Mouse (Mus musculus): ENCODE measurements around the gene Egf. TPM values are rescaled to one million over a fixed set of nuclear protein-coding genes. Genes with fewer than 3 reads are reported as not detected.

The Egf gene
- total RNA-seq, 1 experiment = 2.2 TPM

- no peak for DNase-seq (ENCODE audit: low read depth, low spot score)
- no peaks in the 10 kb centered on the region; a peak in 1 of 4 replicates for H3K4me1 ChIP-seq (ENCODE audit: control insufficient read depth in 2 of 2, insufficient read depth in 2 of 2, low read length in 2 of 2, poor library complexity in 1 of 2)
- H3K4me3 ChIP-seq (ENCODE audit: insufficient read depth in 1 of 2, low read depth in 1 of 2, low read length in 2 of 2, poor library complexity in 1 of 2, severe bottlenecking in 1 of 2) = no peak overlapping the region
- no peak overlapping the region for H3K27ac ChIP-seq (ENCODE audit: insufficient read depth, low read depth, low read length, poor library complexity, severe bottlenecking)
- H3K9ac ChIP-seq (ENCODE audit: insufficient read depth, low read depth, low read length, poor library complexity, severe bottlenecking) = no peak overlapping the region
- no peaks in the 10 kb centered on the region for H3K36me3 ChIP-seq (ENCODE audit: control insufficient read depth, insufficient read depth, low read length, poor library complexity, severe bottlenecking)
- in situ Hi-C loops (cut with MboI; ENCODE audit: low sequenced_read_pairs in 2 of 2, unreplicated experiment in 2 of 2) = no loop called here
- peaks cover 3% of the 10 kb centered on the region for H3K9me3 ChIP-seq (ENCODE audit: control insufficient read depth, insufficient read depth, low read depth, low read length)
- TF ChIP-seq ZC3H11A (IDR thresholded peaks at IDR 0.05; ENCODE audit: borderline replicate concordance, low read depth, low read length) (no peak), MAFK (IDR thresholded peaks at IDR 0.05; ENCODE audit: insufficient read depth, low read depth, low read length) (no peak), HCFC1 (IDR thresholded peaks at IDR 0.05; ENCODE audit: borderline replicate concordance, insufficient read depth, low read length) (no peak), ZNF384 (IDR thresholded peaks at IDR 0.05; ENCODE audit: low read depth, low read length) (no peak), CHD2 (IDR thresholded peaks at IDR 0.05; ENCODE audit: low read depth, low read length) (no peak)
Measured at GRCm38 (mm10) chr3:129658776-129659175, 96.3 kb downstream of the Egf start.

- DNase-seq (ENCODE audit: low read depth, low spot score) = no peak
- TF ChIP-seq ZC3H11A (IDR thresholded peaks at IDR 0.05; ENCODE audit: borderline replicate concordance, low read depth, low read length) (no peak), HCFC1 (IDR thresholded peaks at IDR 0.05; ENCODE audit: borderline replicate concordance, insufficient read depth, low read length) (no peak)
- in situ Hi-C loops (cut with MboI; ENCODE audit: low sequenced_read_pairs in 2 of 2, unreplicated experiment in 2 of 2) = no loop called here
- Histone ChIP-seq H3K36me3 (ENCODE audit: control insufficient read depth, insufficient read depth, low read length, poor library complexity, severe bottlenecking) (no peaks in the 10 kb centered on the region), H3K9me3 (ENCODE audit: control insufficient read depth, insufficient read depth, low read depth, low read length) (peaks cover 3% of the 10 kb centered on the region; the same call in 1 of the 2 replicates), H3K4me3 (ENCODE audit: insufficient read depth in 1 of 2, low read depth in 1 of 2, low read length in 2 of 2, poor library complexity in 1 of 2, severe bottlenecking in 1 of 2) (no peak overlapping the region), H3K9ac (ENCODE audit: insufficient read depth, low read depth, low read length, poor library complexity, severe bottlenecking) (no peak overlapping the region), H3K4me1 (ENCODE audit: control insufficient read depth in 2 of 2, insufficient read depth in 2 of 2, low read length in 2 of 2, poor library complexity in 1 of 2) (no peaks in the 10 kb centered on the region; a peak in 1 of 4 replicates), H3K27ac (ENCODE audit: insufficient read depth, low read depth, low read length, poor library complexity, severe bottlenecking) (no peak overlapping the region)
Measured at GRCm38 (mm10) chr3:129657775-129658174, 97.3 kb downstream of the Egf start.

GRCm38 (mm10) chr3:129657222-129657621, 97.9 kb downstream of the Egf start:
- peaks cover 3% of the 10 kb centered on the region; the same call in 1 of the 2 replicates for H3K9me3 ChIP-seq (ENCODE audit: control insufficient read depth, insufficient read depth, low read depth, low read length)
- H3K4me1 ChIP-seq (ENCODE audit: control insufficient read depth in 2 of 2, insufficient read depth in 2 of 2, low read length in 2 of 2, poor library complexity in 1 of 2) = no peaks in the 10 kb centered on the region; a peak in 1 of 4 replicates
- no peak for TF ChIP-seq MAFK (IDR thresholded peaks at IDR 0.05; ENCODE audit: insufficient read depth, low read depth, low read length)
- no peak for TF ChIP-seq ZNF384 (IDR thresholded peaks at IDR 0.05; ENCODE audit: low read depth, low read length)
- TF ChIP-seq HCFC1 (IDR thresholded peaks at IDR 0.05; ENCODE audit: borderline replicate concordance, insufficient read depth, low read length) = no peak
- TF ChIP-seq CHD2 (IDR thresholded peaks at IDR 0.05; ENCODE audit: low read depth, low read length) = no peak
- no peak for TF ChIP-seq ZC3H11A (IDR thresholded peaks at IDR 0.05; ENCODE audit: borderline replicate concordance, low read depth, low read length)
- H3K36me3 ChIP-seq (ENCODE audit: control insufficient read depth, insufficient read depth, low read length, poor library complexity, severe bottlenecking) = no peaks in the 10 kb centered on the region; the same call in 1 of the 2 replicates
- H3K27ac ChIP-seq (ENCODE audit: insufficient read depth, low read depth, low read length, poor library complexity, severe bottlenecking) = no peak overlapping the region
- H3K4me3 ChIP-seq (ENCODE audit: insufficient read depth in 1 of 2, low read depth in 1 of 2, low read length in 2 of 2, poor library complexity in 1 of 2, severe bottlenecking in 1 of 2) = no peak overlapping the region
- no peak overlapping the region for H3K9ac ChIP-seq (ENCODE audit: insufficient read depth, low read depth, low read length, poor library complexity, severe bottlenecking)
- no peak for DNase-seq (ENCODE audit: low read depth, low spot score)
- in situ Hi-C loops (cut with MboI; ENCODE audit: low sequenced_read_pairs in 2 of 2, unreplicated experiment in 2 of 2) = no loop called here

GRCm38 (mm10) chr3:129656540-129656939, 98.6 kb downstream of the Egf start:
- no peak overlapping the region for H3K9ac ChIP-seq (ENCODE audit: insufficient read depth, low read depth, low read length, poor library complexity, severe bottlenecking)
- no peaks in the 10 kb centered on the region; the same call in 1 of the 2 replicates for H3K36me3 ChIP-seq (ENCODE audit: control insufficient read depth, insufficient read depth, low read length, poor library complexity, severe bottlenecking)
- no peak for TF ChIP-seq HCFC1 (IDR thresholded peaks at IDR 0.05; ENCODE audit: borderline replicate concordance, insufficient read depth, low read length)
- TF ChIP-seq ZC3H11A (IDR thresholded peaks at IDR 0.05; ENCODE audit: borderline replicate concordance, low read depth, low read length) = no peak
- no peak for TF ChIP-seq CHD2 (IDR thresholded peaks at IDR 0.05; ENCODE audit: low read depth, low read length)
- TF ChIP-seq MAFK (IDR thresholded peaks at IDR 0.05; ENCODE audit: insufficient read depth, low read depth, low read length) = no peak
- TF ChIP-seq ZNF384 (IDR thresholded peaks at IDR 0.05; ENCODE audit: low read depth, low read length) = no peak
- H3K4me3 ChIP-seq (ENCODE audit: insufficient read depth in 1 of 2, low read depth in 1 of 2, low read length in 2 of 2, poor library complexity in 1 of 2, severe bottlenecking in 1 of 2) = no peak overlapping the region
- DNase-seq (ENCODE audit: low read depth, low spot score) = no peak
- in situ Hi-C loops (cut with MboI; ENCODE audit: low sequenced_read_pairs in 2 of 2, unreplicated experiment in 2 of 2) = no loop called here
- H3K9me3 ChIP-seq (ENCODE audit: control insufficient read depth, insufficient read depth, low read depth, low read length) = peaks cover 3% of the 10 kb centered on the region; the same call in 1 of the 2 replicates
- no peak overlapping the region for H3K27ac ChIP-seq (ENCODE audit: insufficient read depth, low read depth, low read length, poor library complexity, severe bottlenecking)
- peaks cover 0 to 5% of the 10 kb centered on the region in 2 experiments; a peak in 2 of 4 replicates for H3K4me1 ChIP-seq (ENCODE audit: control insufficient read depth in 2 of 2, insufficient read depth in 2 of 2, low read length in 2 of 2, poor library complexity in 1 of 2)

- TF ChIP-seq MAFK (IDR thresholded peaks at IDR 0.05; ENCODE audit: insufficient read depth, low read depth, low read length) = no peak
- no peak for TF ChIP-seq ZNF384 (IDR thresholded peaks at IDR 0.05; ENCODE audit: low read depth, low read length)
- no peak for TF ChIP-seq CHD2 (IDR thresholded peaks at IDR 0.05; ENCODE audit: low read depth, low read length)
- TF ChIP-seq HCFC1 (IDR thresholded peaks at IDR 0.05; ENCODE audit: borderline replicate concordance, insufficient read depth, low read length) = no peak
- no peak for TF ChIP-seq ZC3H11A (IDR thresholded peaks at IDR 0.05; ENCODE audit: borderline replicate concordance, low read depth, low read length)
- H3K4me1 ChIP-seq (ENCODE audit: control insufficient read depth in 2 of 2, insufficient read depth in 2 of 2, low read length in 2 of 2, poor library complexity in 1 of 2) = peaks cover 0 to 24% of the 10 kb centered on the region in 2 experiments; a peak in 3 of 4 replicates
- H3K27ac ChIP-seq (ENCODE audit: insufficient read depth, low read depth, low read length, poor library complexity, severe bottlenecking) = 0 out of 2 replicates have a peak overlapping the region, but pooled peaks have one; percentile 3
- peaks cover 3% of the 10 kb centered on the region; the same call in 1 of the 2 replicates for H3K9me3 ChIP-seq (ENCODE audit: control insufficient read depth, insufficient read depth, low read depth, low read length)
- H3K9ac ChIP-seq (ENCODE audit: insufficient read depth, low read depth, low read length, poor library complexity, severe bottlenecking) = no peak overlapping the region
- in situ Hi-C loops (cut with MboI; ENCODE audit: low sequenced_read_pairs in 2 of 2, unreplicated experiment in 2 of 2) = no loop called here
- DNase-seq (ENCODE audit: low read depth, low spot score) = no peak
- no peak overlapping the region for H3K4me3 ChIP-seq (ENCODE audit: insufficient read depth in 1 of 2, low read depth in 1 of 2, low read length in 2 of 2, poor library complexity in 1 of 2, severe bottlenecking in 1 of 2)
- H3K36me3 ChIP-seq (ENCODE audit: control insufficient read depth, insufficient read depth, low read length, poor library complexity, severe bottlenecking) = no peaks in the 10 kb centered on the region; the same call in 1 of the 2 replicates
Measured at GRCm38 (mm10) chr3:129652476-129652875, 102.6 kb downstream of the Egf start.

Measured in ES-E14 (cell line).